Mouse (Mus musculus): ENCODE data around the gene Dnajc27.

- no peak for TF ChIP-seq POLR2A (IDR thresholded peaks at IDR 0.05; ENCODE audit: borderline replicate concordance, control insufficient read depth, low read depth, low read length)
- no peak for TF ChIP-seq CTCF (IDR thresholded peaks at IDR 0.05; ENCODE audit: control insufficient read depth, insufficient read depth, low read length)
Measured at GRCm38 (mm10) chr12:4065944-4066343, 16.4 kb upstream of the Dnajc27 start.

All from bone marrow, adult 2 months (tissue).